Mouse (Mus musculus) intestine, embryonic 14.5 days (tissue): ENCODE data around the gene Fbxl5. TPM values are rescaled to one million over a fixed set of nuclear protein-coding genes. Genes with fewer than 3 reads are reported as not detected.

Source experiments
- ATAC-seq: fragments of 200-750 bp; cut with Nextera tagmentation; replicated peaks from 2 replicates; pipeline ENCODE4 v1.8.0; 2017; ENCODE audit warnings: low read depth, moderate number of reproducible peaks, moderate TSS enrichment, moderate library complexity; ENCODE audit not compliant: low FRiP score, low TSS enrichment
- DNase-seq: peaks from one replicate; pipeline ENCODE4 v3.0.0-alpha.2; 2018; ENCODE audit warnings: low spot score
- H3K27ac ChIP-seq: fragments of 300-500 bp; sonication (generic); 2 replicates; pipeline ENCODE4 v1.5.1; 2014; ENCODE audit warnings: low read depth, mild to moderate bottlenecking, control low read depth
- H3K27me3 ChIP-seq: fragments of 300-500 bp; sonication (generic); replicated peaks from 2 replicates; pipeline ENCODE4 v1.6.1; 2014; ENCODE audit warnings: low read length, control low read depth; ENCODE audit not compliant: control insufficient read depth, insufficient read depth
- H3K36me3 ChIP-seq: fragments of 300-500 bp; sonication (generic); 2 replicates; pipeline ENCODE4 v1.6.1; 2014; ENCODE audit warnings: low read length, control low read depth; ENCODE audit not compliant: control insufficient read depth, insufficient read depth
- H3K4me1 ChIP-seq: fragments of 300-500 bp; sonication (generic); replicated peaks from 2 replicates; pipeline ENCODE4 v1.6.1; 2014; ENCODE audit warnings: low read length, control low read depth, mixed read lengths; ENCODE audit not compliant: control insufficient read depth, insufficient read depth
- H3K4me2 ChIP-seq: fragments of 300-500 bp; sonication (generic); 2 replicates; pipeline ENCODE4 v1.6.1; 2014; ENCODE audit warnings: low read length
- H3K4me3 ChIP-seq: fragments of 300-500 bp; sonication (generic); 2 replicates; pipeline ENCODE4 v1.5.1; 2014; ENCODE audit warnings: low read depth, low read length, control low read depth, mixed read lengths
- H3K9ac ChIP-seq: fragments of 300-500 bp; sonication (generic); 2 replicates; pipeline ENCODE4 v1.6.1; 2014; ENCODE audit warnings: mild to moderate bottlenecking, low read length
- H3K9me3 ChIP-seq: fragments of 300-500 bp; sonication (generic); 2 replicates; pipeline ENCODE4 v1.6.1; 2016; ENCODE audit warnings: low read length, control low read depth; ENCODE audit not compliant: control insufficient read depth
- WGBS: fragments of 180-500 bp; shearing (Covaris S2); extraction: QIAGEN DNeasy Blood & Tissue Kit; methylation state at CpG from one replicate; pipeline ENCODE4 v1.1.7; 2014; 5-methylcytosine and 5-hydroxymethylcytosine counted together
- polyA plus RNA-seq: library from polyadenylated mRNA; unstranded; fragments of >200 nt; fragmentation: Nextera tagmentation; extraction: Ambion mirVana; gene quantifications from 2 replicates; pipeline ENCODE4 v1.2.1, GENCODE M21; 2014

Gene Fbxl5
- polyA plus RNA-seq, 1 experiment from 2014 or later: 65.6 TPM

DNA sequence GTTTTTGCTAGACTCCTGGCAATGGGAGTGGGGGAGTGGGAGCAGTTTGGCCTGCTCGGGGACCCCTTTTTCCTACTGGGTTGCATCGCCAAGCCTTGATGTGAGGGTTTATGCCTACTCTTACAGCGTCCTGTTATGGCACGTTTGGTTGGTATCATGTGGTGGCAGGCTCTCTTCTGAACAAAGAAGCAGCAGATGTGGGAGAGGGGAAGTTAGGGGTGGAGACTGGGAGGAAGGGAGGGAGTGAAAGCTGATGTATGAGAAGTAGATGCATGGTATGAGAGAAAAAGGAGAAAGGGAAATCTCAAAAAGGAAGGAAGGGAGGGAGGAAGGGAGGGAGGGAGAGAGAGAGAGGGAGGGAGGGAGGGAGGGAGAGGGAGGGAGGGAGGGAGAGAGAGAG is 14.5 kb downstream of the Fbxl5 start:
- DNase-seq: no peak
- no peak overlapping the region for H3K27ac ChIP-seq
- H3K4me3 ChIP-seq: no peak overlapping the region
- 74% methylated on average over 4 of the region's 4 CpGs for WGBS
- H3K4me2 ChIP-seq: no peak overlapping the region
- ATAC-seq: no peak
- no peaks in the 10 kb centered on the region for H3K27me3 ChIP-seq
- H3K36me3 ChIP-seq: no peaks in the 10 kb centered on the region
- H3K9me3 ChIP-seq: no peaks in the 10 kb centered on the region
- no peak overlapping the region for H3K9ac ChIP-seq
- H3K4me1 ChIP-seq: peaks cover 4% of the 10 kb centered on the region; the same call in 1 of the 2 replicates

- Histone ChIP-seq H3K9ac (no peak overlapping the region), H3K36me3 (no peaks in the 10 kb centered on the region), H3K4me1 (peaks cover 4% of the 10 kb centered on the region; the same call in 1 of the 2 replicates), H3K4me3 (no peak overlapping the region), H3K4me2 (no peak overlapping the region), H3K27me3 (no peaks in the 10 kb centered on the region), H3K27ac (no peak overlapping the region), H3K9me3 (no peaks in the 10 kb centered on the region)
- 92% methylated on average over 7 of the region's 7 CpGs for WGBS
- ATAC-seq (no peak), DNase-seq (no peak)
Observed at GRCm38 (mm10) chr5:43806340-43806739, 15.1 kb downstream of the Fbxl5 start.

DNA sequence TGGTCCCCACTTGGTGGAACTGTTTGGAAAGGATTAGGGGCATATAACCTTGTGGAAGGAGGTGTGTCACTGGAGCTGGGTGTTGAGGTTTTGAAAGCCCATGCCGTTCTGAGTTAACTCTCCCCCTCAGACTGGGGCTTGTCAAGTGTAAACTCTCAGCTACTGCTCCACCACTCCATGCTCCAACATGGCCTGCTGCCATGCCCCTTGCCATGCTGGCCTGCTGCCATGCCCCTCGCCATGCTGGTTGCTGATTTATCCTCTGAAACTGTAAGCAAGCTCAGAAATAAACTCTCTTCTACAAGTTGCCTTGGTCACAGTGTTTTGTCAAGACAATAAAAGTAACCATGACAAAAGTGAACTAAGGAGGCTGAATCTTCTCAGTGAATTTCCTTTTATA is 16.0 kb downstream of the Fbxl5 start:
- ATAC-seq: no peak
- DNase-seq: no peak
- WGBS: 78% methylated on average over 2 of the region's 2 CpGs
- Histone ChIP-seq H3K9ac (no peak overlapping the region), H3K36me3 (no peaks in the 10 kb centered on the region), H3K27ac (no peak overlapping the region), H3K4me2 (no peak overlapping the region), H3K27me3 (no peaks in the 10 kb centered on the region), H3K9me3 (no peaks in the 10 kb centered on the region), H3K4me1 (peaks cover 4% of the 10 kb centered on the region; the same call in 1 of the 2 replicates), H3K4me3 (no peak overlapping the region)

DNA sequence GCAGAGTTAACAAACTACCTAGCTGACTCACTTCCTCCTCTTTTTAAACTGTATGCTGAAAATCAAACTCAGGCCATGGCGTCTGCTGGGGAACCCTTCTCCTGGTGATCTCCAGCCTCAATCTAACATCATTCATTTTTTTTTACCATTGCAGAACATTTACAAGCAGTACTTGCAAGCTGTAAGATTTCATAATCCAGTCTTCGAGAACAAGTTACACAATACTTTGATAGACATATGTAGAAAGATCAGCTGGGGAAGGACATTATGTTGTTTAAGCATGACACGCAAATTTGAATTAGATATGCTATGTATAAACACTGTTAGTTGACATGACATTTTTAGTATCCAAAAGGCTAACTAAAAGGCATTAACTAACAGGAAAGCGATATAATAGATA is 19.6 kb downstream of the Fbxl5 start:
- Histone ChIP-seq H3K4me2 (no peak overlapping the region), H3K27me3 (no peaks in the 10 kb centered on the region), H3K4me1 (no peaks in the 10 kb centered on the region), H3K9ac (no peak overlapping the region), H3K4me3 (no peak overlapping the region), H3K36me3 (no peaks in the 10 kb centered on the region), H3K9me3 (no peaks in the 10 kb centered on the region), H3K27ac (no peak overlapping the region)
- ATAC-seq: no peak
- no peak for DNase-seq
- WGBS: 85% methylated on average over 4 of the region's 4 CpGs

GRCm38 (mm10) chr5:43801253-43801652 is 20.2 kb downstream of the Fbxl5 start:
- no peaks in the 10 kb centered on the region for H3K36me3 ChIP-seq
- no peak overlapping the region for H3K9ac ChIP-seq
- DNase-seq (no peak), ATAC-seq (no peak)
- H3K4me1 ChIP-seq: no peaks in the 10 kb centered on the region
- no peaks in the 10 kb centered on the region for H3K27me3 ChIP-seq
- no peak overlapping the region for H3K4me2 ChIP-seq
- no peak overlapping the region for H3K4me3 ChIP-seq
- no peaks in the 10 kb centered on the region for H3K9me3 ChIP-seq
- H3K27ac ChIP-seq: no peak overlapping the region

DNA sequence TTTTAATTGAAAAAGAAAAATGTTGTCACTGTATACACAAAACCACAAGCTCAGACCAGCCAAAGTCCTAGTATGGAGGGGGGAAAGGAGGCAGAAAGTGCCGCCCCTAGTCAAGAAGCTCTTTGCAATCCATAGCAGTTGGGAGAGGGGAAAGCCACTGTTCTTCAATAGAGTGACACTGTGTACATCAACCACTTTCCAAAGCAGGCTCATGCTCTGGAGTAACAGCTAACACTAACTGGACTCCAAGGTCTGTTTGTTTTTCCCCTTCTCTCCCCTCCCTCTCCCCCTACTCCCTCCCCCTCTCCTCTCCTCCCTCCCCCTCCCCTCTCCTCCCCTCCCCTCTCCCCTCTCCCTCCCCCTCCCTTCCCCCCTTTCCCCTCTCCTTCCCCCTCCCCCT is 20.7 kb downstream of the Fbxl5 start:
- Histone ChIP-seq H3K27me3 (no peaks in the 10 kb centered on the region), H3K27ac (no peak overlapping the region), H3K4me1 (no peaks in the 10 kb centered on the region), H3K4me3 (no peak overlapping the region), H3K36me3 (no peaks in the 10 kb centered on the region), H3K9ac (no peak overlapping the region), H3K4me2 (no peak overlapping the region), H3K9me3 (no peaks in the 10 kb centered on the region)
- 70% methylated on average over 1 of the region's 1 CpGs for WGBS
- DNase-seq (no peak), ATAC-seq (no peak)

- no peak for ATAC-seq
- WGBS: 82% methylated on average over 5 of the region's 5 CpGs
Observed at GRCm38 (mm10) chr5:43799530-43799929, 21.9 kb downstream of the Fbxl5 start.

GRCm38 (mm10) chr5:43792354-43792753 is 29.1 kb downstream of the Fbxl5 start:
- Histone ChIP-seq H3K4me1 (no peaks in the 10 kb centered on the region), H3K4me3 (no peak overlapping the region), H3K9me3 (no peaks in the 10 kb centered on the region), H3K9ac (no peak overlapping the region), H3K4me2 (no peak overlapping the region), H3K27me3 (no peaks in the 10 kb centered on the region), H3K27ac (no peak overlapping the region), H3K36me3 (no peaks in the 10 kb centered on the region)
- no peak for ATAC-seq
- DNase-seq: no peak
- WGBS: 80% methylated on average over 5 of the region's 5 CpGs

More at GRCm38 (mm10) chr5:43799530-43799929, 21.9 kb downstream of the Fbxl5 start:
- no peaks in the 10 kb centered on the region for H3K9me3 ChIP-seq
- no peak overlapping the region for H3K4me3 ChIP-seq
- DNase-seq: no peak
- no peaks in the 10 kb centered on the region for H3K36me3 ChIP-seq
- no peaks in the 10 kb centered on the region for H3K27me3 ChIP-seq
- no peak overlapping the region for H3K4me2 ChIP-seq
- H3K4me1 ChIP-seq: no peaks in the 10 kb centered on the region
- H3K27ac ChIP-seq: no peak overlapping the region
- no peak overlapping the region for H3K9ac ChIP-seq

- ATAC-seq: no peak
- no peak overlapping the region for H3K27ac ChIP-seq
- DNase-seq: no peak
- H3K4me2 ChIP-seq: no peak overlapping the region
- no peak overlapping the region for H3K9ac ChIP-seq
- H3K27me3 ChIP-seq: no peaks in the 10 kb centered on the region
- no peaks in the 10 kb centered on the region for H3K9me3 ChIP-seq
- no peaks in the 10 kb centered on the region for H3K4me1 ChIP-seq
- WGBS: 63% methylated on average over 9 of the region's 9 CpGs
- no peak overlapping the region for H3K4me3 ChIP-seq
- H3K36me3 ChIP-seq: no peaks in the 10 kb centered on the region
Observed at GRCm38 (mm10) chr5:43787976-43788752, 33.3 kb downstream of the Fbxl5 start.
